Mouse (Mus musculus) cerebellum, postnatal 14 days (tissue): Measurements from ENCODE around the gene Gm49325.

ENCODE experiments used
- DNase-seq, 2 experiments: peaks; one replicate each; pipeline ENCODE4 v3.0.0; 2021; ENCODE audit warnings: mixed read lengths in 2 of 2

Gm49325 gene

DNA sequence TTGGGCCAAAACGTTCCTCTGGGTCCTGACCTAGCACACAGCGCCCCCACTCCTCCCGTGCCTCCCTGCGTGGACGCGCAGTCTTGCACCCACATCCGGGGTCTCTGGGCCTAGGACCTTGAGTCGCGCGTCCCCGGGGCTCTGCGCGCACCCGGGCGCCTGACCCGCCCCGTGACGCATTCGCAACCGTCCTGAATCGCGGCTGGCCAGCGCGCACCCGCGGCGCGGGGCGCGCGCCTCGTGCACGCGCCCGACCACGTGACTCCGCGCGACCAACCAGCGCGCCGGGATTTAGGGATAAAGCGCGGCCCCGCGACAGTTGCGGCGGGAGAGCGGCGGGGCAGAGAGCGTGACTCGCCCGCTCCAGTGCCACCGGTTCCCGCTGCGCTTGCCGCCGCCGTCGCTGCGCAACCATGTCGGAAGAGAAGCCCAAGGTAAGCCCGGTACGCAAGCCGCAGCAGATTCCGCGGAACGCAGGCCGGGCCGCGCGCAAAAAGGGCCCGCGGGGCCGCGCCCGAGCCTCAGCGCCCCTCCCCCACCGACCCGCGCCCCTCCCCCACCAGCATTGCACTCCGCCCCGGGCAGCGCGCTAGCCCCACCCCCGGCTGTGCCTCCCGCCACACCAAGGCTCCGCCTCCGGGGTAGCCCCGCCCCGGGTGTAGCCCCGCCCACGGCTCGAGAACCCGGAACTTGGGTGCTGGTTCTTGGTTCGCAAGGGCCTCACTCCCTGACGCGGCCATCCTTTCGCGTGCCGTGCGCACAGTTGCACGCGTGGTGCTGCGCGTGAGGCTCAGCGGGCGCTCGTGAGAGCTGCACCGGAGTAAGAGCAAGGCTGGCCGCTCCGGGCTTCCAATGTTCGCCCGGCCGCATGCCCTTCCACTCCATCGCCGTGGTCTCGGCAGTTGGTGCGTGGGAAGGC is at the start of gene Gm49325, which contains the start of gene Sumo3:
TSS of gene Gm49325 (plus strand) at position 290 of the 919 bp plus-strand sequence.
TSS of gene Sumo3 (plus strand) at position 190 of the 919 bp plus-strand sequence.
- peak; percentile 97 for DNase-seq

- DNase-seq: no peak
These were observed 49.4 kb upstream of the Gm49325 start for GRCm38 (mm10) chr10:77556631-77557030.

DNA sequence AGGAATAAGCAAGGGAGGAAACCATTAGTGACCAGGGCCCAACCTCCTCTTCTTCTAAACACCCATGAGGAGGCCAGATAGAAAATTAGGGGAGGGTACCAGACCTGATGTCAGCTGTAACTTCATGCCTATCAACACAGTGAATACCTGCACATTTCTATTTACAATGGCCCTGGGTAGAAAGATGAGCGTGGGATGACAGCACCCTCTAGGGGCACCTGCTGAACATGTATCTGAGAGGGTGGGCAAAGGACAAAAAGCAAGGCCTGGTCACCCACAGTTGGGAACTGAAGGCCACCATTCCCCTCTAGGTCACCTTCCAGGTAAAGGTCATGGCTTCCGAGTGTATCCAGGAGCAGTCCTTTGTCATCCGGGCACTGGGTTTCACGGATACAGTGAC is 48.4 kb upstream of the Gm49325 start:
- DNase-seq: peak; percentile 62 to 64

- no peak for DNase-seq
These were observed 45.9 kb upstream of the Gm49325 start for GRCm38 (mm10) chr10:77560090-77560489.

DNA sequence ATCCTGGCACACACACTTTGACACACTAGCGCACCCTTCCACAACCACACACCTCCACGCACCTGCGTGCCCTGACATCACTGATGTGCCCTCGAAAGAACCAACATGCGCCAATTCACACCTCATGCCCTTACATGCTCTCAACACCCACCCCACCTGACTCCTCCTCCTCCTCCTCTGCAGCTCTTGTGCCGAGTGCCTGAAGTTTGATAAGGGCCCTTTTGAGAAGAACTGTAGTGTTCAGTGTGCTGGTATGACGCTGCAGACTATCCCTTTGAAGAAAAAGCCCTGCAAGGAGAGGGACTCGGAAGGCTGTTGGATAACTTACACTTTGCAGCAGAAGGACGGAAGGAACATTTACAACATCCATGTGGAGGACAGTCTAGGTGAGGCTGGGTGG is 45.2 kb upstream of the Gm49325 start:
- DNase-seq: no peak

- no peak for DNase-seq
These were observed 44.5 kb upstream of the Gm49325 start for GRCm38 (mm10) chr10:77561508-77561907.

DNA sequence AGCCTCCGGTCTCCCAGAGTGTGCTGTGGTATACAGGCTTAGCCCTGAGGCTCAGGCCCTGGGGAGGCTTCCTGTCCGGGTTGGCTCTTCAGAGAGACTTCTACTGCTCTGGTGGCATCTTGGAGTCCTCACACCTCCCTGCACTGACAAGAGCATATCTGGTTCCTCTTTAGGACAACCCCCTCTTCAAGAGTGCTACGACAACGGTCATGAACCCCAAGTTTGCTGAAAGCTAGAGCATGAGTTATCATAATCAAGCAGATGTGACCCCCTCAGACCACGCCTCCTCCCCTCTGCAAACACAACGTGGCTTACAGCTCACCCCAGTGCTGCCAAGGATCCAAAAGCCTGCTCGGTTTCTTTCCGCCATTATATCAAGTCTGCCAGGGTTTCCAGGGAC is 41.0 kb upstream of the Gm49325 start:
- DNase-seq: no peak

GRCm38 (mm10) chr10:77566651-77567050 is 39.3 kb upstream of the Gm49325 start:
- peak; percentile 92 to 97 for DNase-seq

DNA sequence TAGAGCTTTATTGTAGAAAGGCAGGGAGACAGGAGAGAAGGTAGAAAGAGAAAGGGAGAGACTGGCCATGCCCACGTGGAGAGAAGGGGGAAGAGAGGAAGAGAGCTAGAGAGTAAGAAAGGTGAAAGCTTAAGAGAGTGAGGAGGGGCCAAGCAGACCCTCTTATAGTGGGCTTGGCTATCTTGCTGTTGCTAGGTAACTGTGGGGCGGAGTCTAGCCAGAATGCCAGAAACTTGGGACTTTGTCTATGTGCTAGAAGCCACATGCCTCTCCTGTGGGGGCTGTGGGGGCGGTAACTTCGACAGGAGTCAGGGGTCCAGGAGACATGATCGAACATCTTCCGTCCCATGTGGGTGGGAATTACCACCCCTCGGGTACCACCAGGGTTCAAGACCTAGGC is 36.5 kb upstream of the Gm49325 start:
- no peak for DNase-seq

GRCm38 (mm10) chr10:77569973-77570658 is 35.9 kb upstream of the Gm49325 start:
- DNase-seq: no peak

DNA sequence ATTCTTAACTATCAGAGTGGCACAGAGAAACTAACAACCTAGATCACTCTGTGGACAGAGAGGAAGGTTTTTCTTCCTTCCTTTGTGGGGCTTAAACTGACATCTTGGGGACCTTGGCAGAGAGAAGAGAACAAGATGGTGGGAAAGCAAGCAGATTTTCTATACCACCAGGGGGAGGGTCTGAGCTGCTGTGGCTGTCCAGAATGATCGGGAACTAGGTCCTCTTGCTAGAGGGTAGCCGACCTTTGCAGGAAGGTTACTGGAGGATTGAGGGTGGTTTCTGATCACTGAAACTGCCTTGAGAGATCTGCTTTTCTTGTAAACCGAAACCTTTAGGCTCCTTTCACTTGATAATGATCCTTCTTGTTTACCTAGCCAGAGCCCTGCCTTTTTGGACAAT is 33.8 kb upstream of the Gm49325 start:
- no peak for DNase-seq

GRCm38 (mm10) chr10:77573162-77573561 is 32.8 kb upstream of the Gm49325 start:
- no peak for DNase-seq

GRCm38 (mm10) chr10:77580027-77580920 is 25.7 kb upstream of the Gm49325 start:
- DNase-seq: no peak

- DNase-seq: no peak
These were observed 25.0 kb upstream of the Gm49325 start for GRCm38 (mm10) chr10:77581023-77581407.

DNA sequence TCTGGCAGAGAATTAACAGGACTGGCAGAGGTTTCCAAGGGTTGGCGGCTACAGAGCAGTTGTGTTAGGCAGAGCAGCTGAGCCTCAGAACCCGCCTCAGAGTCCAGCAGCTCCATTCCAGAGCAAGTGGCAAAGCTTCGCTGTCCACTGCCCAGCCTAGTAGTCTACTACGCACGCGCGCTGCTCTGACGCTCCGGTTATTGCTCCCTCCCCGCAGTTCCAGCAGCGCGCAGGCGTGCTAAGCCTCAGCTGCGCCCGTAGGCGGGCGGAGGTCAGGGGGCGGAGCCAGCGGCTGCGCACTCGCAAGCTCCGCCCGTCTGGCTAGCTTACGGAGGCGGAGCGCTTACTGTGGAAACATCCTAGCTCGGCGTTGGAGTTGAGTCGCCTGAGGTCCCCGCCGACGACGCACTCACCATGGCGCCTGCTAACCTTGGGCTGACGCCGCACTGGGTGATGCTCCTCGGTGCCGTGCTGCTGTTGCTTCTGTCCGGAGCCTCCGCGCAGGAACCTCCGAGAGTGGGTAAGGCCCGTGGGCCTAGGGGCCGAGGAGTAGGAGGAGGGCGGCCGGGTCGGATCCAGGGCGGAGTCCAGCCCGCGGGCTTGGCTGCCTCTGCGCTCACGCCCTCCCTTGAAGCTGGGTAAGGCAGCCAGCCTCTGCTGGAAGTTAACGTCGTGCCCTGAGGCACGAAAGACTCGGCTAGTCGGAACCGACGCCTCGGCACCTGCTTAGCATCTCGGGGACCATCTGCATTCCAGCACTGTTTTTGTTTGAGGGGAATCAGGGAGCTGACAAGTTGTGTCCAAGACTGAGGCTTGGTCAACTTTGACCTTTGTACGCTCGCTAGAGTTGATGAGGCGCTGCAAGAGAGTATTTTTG is 24.4 kb upstream of the Gm49325 start, which contains the start of gene Pttg1ip:
TSS of gene Pttg1ip (plus strand) at position 313 of the 877 bp plus-strand sequence.
- peak; percentile 96 to 97 for DNase-seq

DNA sequence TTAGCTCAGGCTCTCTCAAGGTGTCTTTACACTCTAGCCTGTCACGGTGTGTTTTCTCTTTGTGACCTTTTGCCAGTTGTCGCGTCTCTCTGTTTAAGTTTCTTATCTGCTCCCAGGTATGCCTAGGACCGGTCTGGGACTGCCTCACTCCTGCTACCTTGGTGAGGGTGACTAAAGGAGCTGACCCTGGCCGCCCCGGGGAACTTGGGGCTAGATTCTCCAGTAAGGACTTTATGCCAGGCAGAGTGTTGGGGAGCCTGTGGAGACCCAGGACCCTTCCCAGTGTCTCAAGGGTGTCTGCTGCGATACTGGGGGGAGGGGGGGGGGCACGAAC is 23.7 kb upstream of the Gm49325 start:
- DNase-seq: no peak

- DNase-seq: no peak
These were observed 22.1 kb upstream of the Gm49325 start for GRCm38 (mm10) chr10:77583795-77584422.

- DNase-seq: no peak
These were observed 19.4 kb upstream of the Gm49325 start for GRCm38 (mm10) chr10:77586637-77587036.

GRCm38 (mm10) chr10:77587091-77587775 is 18.8 kb upstream of the Gm49325 start:
- DNase-seq: no peak

DNA sequence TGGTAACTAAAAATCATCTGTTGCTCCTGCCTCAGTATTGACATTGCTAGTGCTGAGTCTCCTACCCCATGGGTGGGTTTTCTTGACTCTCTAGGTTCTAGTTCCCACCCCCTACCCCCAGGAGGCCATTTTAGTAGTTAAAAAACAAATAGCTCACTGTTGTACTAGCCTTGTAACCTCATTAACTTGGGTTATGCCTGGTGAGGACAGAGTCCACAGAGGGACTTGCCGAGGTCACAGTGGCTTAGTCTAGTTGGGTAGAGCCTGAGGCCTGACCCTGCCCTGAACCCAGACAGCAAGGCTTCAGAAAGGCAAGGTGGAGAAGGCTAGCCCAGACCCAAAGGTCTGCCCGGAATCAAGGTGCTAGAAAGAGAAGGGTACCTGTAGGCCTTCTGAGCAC is 18.0 kb upstream of the Gm49325 start:
- no peak for DNase-seq

DNA sequence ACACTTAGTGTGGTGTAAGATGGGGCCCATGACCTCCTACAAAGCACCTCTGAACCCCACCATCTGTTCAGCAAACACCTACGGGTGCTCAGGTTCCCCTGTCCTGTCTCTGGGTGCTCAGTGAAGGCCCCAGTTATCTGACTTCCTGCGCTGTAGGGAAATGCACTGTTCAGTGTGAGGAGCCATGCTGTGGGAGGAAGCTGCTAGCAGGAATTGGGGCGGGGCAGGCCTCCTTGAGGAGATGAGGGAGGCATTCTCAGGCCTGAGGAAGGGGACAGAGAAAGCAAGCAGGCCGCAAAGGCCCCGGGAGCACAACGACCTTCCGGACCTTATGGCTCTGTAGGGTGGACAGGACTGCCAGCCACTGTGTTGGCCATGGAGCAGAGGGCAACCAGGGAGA is 16.9 kb upstream of the Gm49325 start:
- DNase-seq: no peak
